Mouse (Mus musculus): ENCODE results near the gene Ephb2. TPM values are rescaled to one million over a fixed set of nuclear protein-coding genes. Genes with fewer than 3 reads are reported as not detected.

Gene Ephb2
- polyA plus RNA-seq, 1 experiment from 2014 or later, result 10.7 TPM

DNA sequence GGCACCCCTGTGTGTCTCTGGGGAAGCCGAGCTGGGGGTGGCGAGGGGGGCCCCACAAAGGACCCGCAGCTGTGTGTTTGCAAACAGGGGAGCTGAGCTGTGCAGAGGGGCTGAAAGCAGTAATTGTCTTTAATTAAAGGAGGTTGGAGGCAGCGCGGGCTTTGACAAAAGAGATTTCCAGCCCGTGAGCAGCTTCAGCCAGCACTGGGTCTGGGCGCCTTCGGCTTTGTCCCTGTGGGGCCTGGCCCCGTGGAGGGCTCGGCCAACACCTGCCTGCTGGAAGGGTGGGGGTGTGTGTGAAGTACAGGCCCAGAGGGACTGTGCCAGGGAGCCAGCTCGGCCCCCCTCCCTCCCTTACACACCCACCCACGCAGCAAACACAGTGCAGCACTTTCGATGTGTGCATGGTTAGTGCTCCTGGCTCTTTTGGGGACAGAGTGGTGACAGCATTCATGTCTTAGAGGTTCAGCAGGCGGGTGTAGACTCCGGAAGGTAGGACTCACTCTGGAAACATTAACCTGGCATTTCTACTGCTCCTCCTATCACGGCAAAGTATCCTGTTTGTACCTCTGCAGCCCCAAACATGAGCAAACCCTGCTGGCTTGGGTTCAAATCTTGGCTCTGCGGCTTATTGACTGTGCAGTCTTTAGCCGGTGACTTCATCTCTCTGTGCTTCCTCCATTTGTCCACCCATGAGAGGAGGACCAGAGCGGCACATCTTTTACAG lies 85.8 kb downstream of the Ephb2 start:
- H3K36me3 ChIP-seq (replicated peaks), result no peaks in the 10 kb centered on the region; the same call in 1 of the 2 replicates
- H3K9me3 ChIP-seq, result no peaks in the 10 kb centered on the region
- H3K27ac ChIP-seq (replicated peaks), result peak overlapping the region; percentile 85
- DNase-seq (ENCODE audit: low spot score), result peak; percentile 49
- peaks cover 67% of the 10 kb centered on the region for H3K27me3 ChIP-seq (replicated peaks; ENCODE audit: low read depth, poor library complexity, severe bottlenecking)
- WGBS, result 16% methylated on average over 19 of the region's 19 CpGs
- H3K4me3 ChIP-seq, result peak overlapping the region; percentile 19; the same call in 1 of the 2 replicates
- peaks cover 87% of the 10 kb centered on the region for H3K4me1 ChIP-seq

DNA sequence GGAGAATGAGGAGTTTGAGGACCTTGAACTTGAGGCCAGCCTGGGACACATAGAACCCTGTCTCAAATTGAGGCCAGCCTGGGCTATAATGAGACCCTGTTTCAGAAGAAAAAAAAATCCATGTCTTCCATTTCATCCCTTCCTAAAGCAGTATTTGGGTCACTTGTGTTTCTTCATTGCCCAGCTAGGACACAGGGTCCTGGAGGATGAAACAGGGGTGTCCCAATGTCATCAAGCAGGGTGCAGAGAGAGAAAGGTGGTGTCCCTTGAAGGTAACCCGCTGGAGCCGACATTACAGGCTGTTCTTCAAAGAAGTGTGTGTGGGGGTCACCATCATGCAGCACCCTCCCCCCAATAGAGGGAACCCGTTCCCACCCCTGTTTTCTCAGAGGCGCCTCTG lies 86.4 kb downstream of the Ephb2 start:
- WGBS, result 21% methylated on average over 4 of the region's 4 CpGs
- Histone ChIP-seq H3K36me3 (replicated peaks) (no peaks in the 10 kb centered on the region; the same call in 1 of the 2 replicates), H3K27ac (replicated peaks) (peak overlapping the region; percentile 85), H3K27me3 (replicated peaks; ENCODE audit: low read depth, poor library complexity, severe bottlenecking) (peaks cover 63% of the 10 kb centered on the region), H3K9me3 (no peaks in the 10 kb centered on the region), H3K4me1 (peaks cover 87% of the 10 kb centered on the region), H3K4me3 (peak overlapping the region; percentile 19; the same call in 1 of the 2 replicates)
- DNase-seq (ENCODE audit: low spot score), result no peak

DNA sequence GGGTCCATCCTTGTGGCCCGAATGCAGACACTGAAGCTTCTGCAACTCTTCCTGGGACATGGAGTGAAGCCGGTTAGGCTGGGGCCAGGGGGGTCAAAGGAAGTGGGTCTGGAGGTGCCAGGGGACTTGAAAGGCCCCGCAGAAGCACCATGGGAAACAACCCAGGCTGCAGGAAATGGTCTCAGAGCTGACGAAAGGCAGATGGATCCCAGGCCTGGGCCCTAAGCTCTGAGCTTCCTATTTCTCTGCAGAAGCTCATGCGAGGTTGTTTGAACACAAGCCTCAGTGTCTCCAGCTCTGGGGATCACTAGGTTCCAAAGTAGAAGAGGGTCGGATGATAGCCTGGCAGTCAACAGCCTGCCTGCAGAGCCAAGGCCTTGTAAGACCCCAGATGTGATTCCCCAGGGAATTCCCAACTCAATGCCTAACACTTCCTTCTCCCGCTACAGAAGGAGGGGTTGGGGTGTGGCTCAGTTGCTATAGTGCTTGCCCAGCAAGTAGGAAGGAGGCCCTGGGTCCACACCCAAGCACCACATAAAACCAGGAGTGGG lies 86.9 kb downstream of the Ephb2 start:
- H3K9me3 ChIP-seq, result no peaks in the 10 kb centered on the region
- H3K27ac ChIP-seq (replicated peaks), result peak overlapping the region; percentile 52
- no peaks in the 10 kb centered on the region; the same call in 1 of the 2 replicates for H3K36me3 ChIP-seq (replicated peaks)
- H3K27me3 ChIP-seq (replicated peaks; ENCODE audit: low read depth, poor library complexity, severe bottlenecking), result peaks cover 58% of the 10 kb centered on the region
- 41% methylated on average over 7 of the region's 7 CpGs for WGBS
- peaks cover 87% of the 10 kb centered on the region for H3K4me1 ChIP-seq
- no peak for DNase-seq (ENCODE audit: low spot score)
- H3K4me3 ChIP-seq, result no peak overlapping the region

DNA sequence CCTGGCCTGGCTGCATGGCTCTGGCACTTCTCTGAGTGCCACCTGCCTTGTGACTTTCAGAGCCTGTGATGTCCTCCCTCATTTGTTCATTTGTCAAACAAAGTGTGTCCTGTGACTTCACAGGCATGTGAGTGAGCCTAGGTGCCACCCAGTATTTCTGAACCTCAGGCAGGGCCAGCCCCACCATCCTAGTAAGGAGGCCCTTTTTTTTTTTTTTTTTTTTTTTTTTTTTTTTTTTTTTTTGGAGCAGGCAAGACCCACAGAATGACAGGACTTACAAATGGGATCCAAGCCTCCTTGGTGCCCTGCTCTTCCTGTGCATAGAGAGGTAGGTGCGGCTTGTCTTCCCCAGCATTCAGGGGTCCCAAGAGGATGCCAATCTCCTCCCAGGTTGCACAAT lies 89.3 kb downstream of the Ephb2 start:
- Histone ChIP-seq H3K27ac (replicated peaks) (no peak overlapping the region), H3K27me3 (replicated peaks; ENCODE audit: low read depth, poor library complexity, severe bottlenecking) (peaks cover 34% of the 10 kb centered on the region), H3K4me1 (peaks cover 87% of the 10 kb centered on the region), H3K4me3 (no peak overlapping the region), H3K9me3 (no peaks in the 10 kb centered on the region), H3K36me3 (replicated peaks) (no peaks in the 10 kb centered on the region)
- 68% methylated on average over 1 of the region's 1 CpGs for WGBS
- no peak for DNase-seq (ENCODE audit: low spot score)

- WGBS, result 26% methylated on average over 5 of the region's 5 CpGs
- no peaks in the 10 kb centered on the region for H3K9me3 ChIP-seq
- H3K27me3 ChIP-seq (replicated peaks; ENCODE audit: low read depth, poor library complexity, severe bottlenecking), result peaks cover 2% of the 10 kb centered on the region; the same call in 1 of the 2 replicates
- peaks cover 92% of the 10 kb centered on the region for H3K4me1 ChIP-seq
- no peak for DNase-seq (ENCODE audit: low spot score)
- H3K27ac ChIP-seq (replicated peaks), result peak overlapping the region; percentile 58
- no peak overlapping the region for H3K4me3 ChIP-seq
- H3K36me3 ChIP-seq (replicated peaks), result peaks cover 7% of the 10 kb centered on the region; the same call in 1 of the 2 replicates
Observed at GRCm38 (mm10) chr4:136742677-136743076, 93.1 kb downstream of the Ephb2 start.

GRCm38 (mm10) chr4:136741840-136742239 lies 93.9 kb downstream of the Ephb2 start:
- H3K27ac ChIP-seq (replicated peaks), result peak overlapping the region; percentile 58; the same call in 1 of the 2 replicates

GRCm38 (mm10) chr4:136740963-136741362 lies 94.8 kb downstream of the Ephb2 start:
- Histone ChIP-seq H3K27me3 (replicated peaks; ENCODE audit: low read depth, poor library complexity, severe bottlenecking) (no peaks in the 10 kb centered on the region), H3K4me3 (no peak overlapping the region), H3K4me1 (peaks cover 95% of the 10 kb centered on the region), H3K9me3 (no peaks in the 10 kb centered on the region), H3K27ac (replicated peaks) (no peak overlapping the region; the same call in 1 of the 2 replicates), H3K36me3 (replicated peaks) (peaks cover 7% of the 10 kb centered on the region; the same call in 1 of the 2 replicates)
- no peak for DNase-seq (ENCODE audit: low spot score)
- WGBS, result 89% methylated on average over 5 of the region's 5 CpGs

More at GRCm38 (mm10) chr4:136741840-136742239, 93.9 kb downstream of the Ephb2 start:
- no peaks in the 10 kb centered on the region for H3K27me3 ChIP-seq (replicated peaks; ENCODE audit: low read depth, poor library complexity, severe bottlenecking)
- peaks cover 7% of the 10 kb centered on the region; the same call in 1 of the 2 replicates for H3K36me3 ChIP-seq (replicated peaks)
- peaks cover 93% of the 10 kb centered on the region for H3K4me1 ChIP-seq
- DNase-seq (ENCODE audit: low spot score), result no peak
- H3K9me3 ChIP-seq, result no peaks in the 10 kb centered on the region
- 75% methylated on average over 14 of the region's 14 CpGs for WGBS
- no peak overlapping the region for H3K4me3 ChIP-seq

DNA sequence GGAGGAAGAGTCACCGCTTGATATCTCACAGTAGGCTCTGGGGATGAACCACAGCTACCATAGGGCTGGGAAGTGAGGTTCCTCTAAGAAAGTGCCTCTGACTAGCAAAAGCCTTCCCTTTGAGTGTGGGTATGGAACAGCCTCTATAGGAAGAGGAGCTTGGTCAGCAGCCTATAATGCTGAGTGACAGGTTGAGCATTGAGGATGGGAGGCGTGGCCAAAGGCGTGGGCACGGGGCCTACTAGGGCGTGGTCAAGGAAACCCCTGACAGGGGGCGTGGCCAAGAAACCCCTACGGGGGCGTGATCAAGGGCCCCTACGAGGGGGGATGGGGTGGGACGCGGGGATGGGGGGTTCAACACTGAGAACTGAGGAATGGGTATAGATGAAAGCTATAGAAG lies 96.6 kb downstream of the Ephb2 start:
- DNase-seq (ENCODE audit: low spot score), result peak; percentile 72
- no peaks in the 10 kb centered on the region for H3K9me3 ChIP-seq
- no peaks in the 10 kb centered on the region for H3K27me3 ChIP-seq (replicated peaks; ENCODE audit: low read depth, poor library complexity, severe bottlenecking)
- peak overlapping the region; percentile 8; the same call in 1 of the 2 replicates for H3K4me3 ChIP-seq
- no peak overlapping the region for H3K27ac ChIP-seq (replicated peaks)
- peaks cover 7% of the 10 kb centered on the region; the same call in 1 of the 2 replicates for H3K36me3 ChIP-seq (replicated peaks)
- WGBS, result 16% methylated on average over 11 of the region's 11 CpGs
- H3K4me1 ChIP-seq, result peaks cover 95% of the 10 kb centered on the region

GRCm38 (mm10) chr4:136738291-136738690 lies 97.5 kb downstream of the Ephb2 start:
- DNase-seq (ENCODE audit: low spot score), result no peak
- H3K27ac ChIP-seq (replicated peaks), result no peak overlapping the region
- no peak overlapping the region for H3K4me3 ChIP-seq
- peaks cover 7% of the 10 kb centered on the region; the same call in 1 of the 2 replicates for H3K36me3 ChIP-seq (replicated peaks)
- H3K9me3 ChIP-seq, result no peaks in the 10 kb centered on the region
- H3K4me1 ChIP-seq, result peaks cover 95% of the 10 kb centered on the region
- WGBS, result 25% methylated on average over 3 of the region's 3 CpGs
- H3K27me3 ChIP-seq (replicated peaks; ENCODE audit: low read depth, poor library complexity, severe bottlenecking), result no peaks in the 10 kb centered on the region

GRCm38 (mm10) chr4:136735856-136736255 lies 99.9 kb downstream of the Ephb2 start:
- H3K4me1 ChIP-seq, result peaks cover 95% of the 10 kb centered on the region

DNA sequence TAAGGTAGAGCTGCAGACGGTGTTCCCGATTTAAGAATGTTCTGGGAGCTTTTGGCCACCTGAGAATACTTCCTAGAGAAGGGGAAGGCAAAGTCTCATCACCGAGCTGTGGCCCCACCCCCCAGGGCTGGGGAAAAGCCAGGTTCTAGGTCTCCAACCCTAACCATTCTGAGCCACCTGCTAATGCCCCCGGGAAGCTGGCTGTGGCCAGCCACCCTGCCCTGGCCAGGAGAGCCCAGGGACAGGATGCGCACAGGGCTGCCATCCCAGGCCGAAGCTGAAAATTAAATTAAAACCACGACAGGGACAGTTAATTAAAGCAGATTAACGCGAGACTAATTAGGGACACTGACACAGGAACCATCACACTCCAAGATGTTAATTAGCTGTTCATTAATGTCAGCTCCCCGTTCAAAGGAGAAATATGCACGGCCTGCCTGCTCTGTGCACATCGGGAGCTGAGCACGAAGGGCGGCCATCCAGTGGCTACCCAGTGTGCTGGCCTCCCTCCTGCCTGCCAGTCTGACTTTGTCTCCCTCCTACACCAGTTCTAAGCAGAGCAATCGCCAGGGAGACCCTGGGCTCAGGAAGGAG lies 101.5 kb downstream of the Ephb2 start:
- 58% methylated on average over 15 of the region's 15 CpGs for WGBS

More at GRCm38 (mm10) chr4:136735856-136736255, 99.9 kb downstream of the Ephb2 start:
- peaks cover 4% of the 10 kb centered on the region; the same call in 1 of the 2 replicates for H3K36me3 ChIP-seq (replicated peaks)
- no peak overlapping the region for H3K4me3 ChIP-seq
- WGBS, result 62% methylated on average over 4 of the region's 4 CpGs
- no peak for DNase-seq (ENCODE audit: low spot score)
- no peaks in the 10 kb centered on the region for H3K9me3 ChIP-seq
- H3K27me3 ChIP-seq (replicated peaks; ENCODE audit: low read depth, poor library complexity, severe bottlenecking), result no peaks in the 10 kb centered on the region
- peak overlapping the region; percentile 32; the same call in 1 of the 2 replicates for H3K27ac ChIP-seq (replicated peaks)

GRCm38 (mm10) chr4:136733217-136733865 lies 102.4 kb downstream of the Ephb2 start:
- DNase-seq (ENCODE audit: low spot score), result no peak
- 38% methylated on average over 11 of the region's 11 CpGs for WGBS
- peak overlapping the region; percentile 71 for H3K27ac ChIP-seq (replicated peaks)
- no peaks in the 10 kb centered on the region for H3K27me3 ChIP-seq (replicated peaks; ENCODE audit: low read depth, poor library complexity, severe bottlenecking)
- peaks cover 21% of the 10 kb centered on the region for H3K36me3 ChIP-seq (replicated peaks)
- H3K9me3 ChIP-seq, result no peaks in the 10 kb centered on the region
- H3K4me1 ChIP-seq, result peaks cover 85% of the 10 kb centered on the region
- peak overlapping the region; percentile 13; the same call in 1 of the 2 replicates for H3K4me3 ChIP-seq

More for the DNA sequence above, 101.5 kb downstream of the Ephb2 start:
- DNase-seq (ENCODE audit: low spot score), result no peak
- H3K4me3 ChIP-seq, result no peak overlapping the region
- H3K27ac ChIP-seq (replicated peaks), result no peak overlapping the region; the same call in 1 of the 2 replicates
- no peaks in the 10 kb centered on the region for H3K9me3 ChIP-seq
- H3K36me3 ChIP-seq (replicated peaks), result peaks cover 14% of the 10 kb centered on the region
- H3K27me3 ChIP-seq (replicated peaks; ENCODE audit: low read depth, poor library complexity, severe bottlenecking), result no peaks in the 10 kb centered on the region
- peaks cover 94% of the 10 kb centered on the region for H3K4me1 ChIP-seq

Data from embryonic facial prominence, embryonic 10.5 days (tissue).